Comparison of ENCODE assay signal across 15 mouse cellular contexts in genomic region chr7:47053287-47053686, GRCm38 (mm10). TPM values are rescaled to one million over a fixed set of nuclear protein-coding genes. Genes with fewer than 3 reads are reported as not detected.
DNase-seq lines count a peak whose midpoint lies in the region; ATAC-seq lines count a peak whose summit lies in the region.
"Had no signal": no experiment of that assay in that cellular context is flagged by ENCODE, and none has a peak within 500 bp of the region (broad histone marks: within the 10 kb centered on the region; RNA-seq: fewer than 3 reads in every experiment).

No protein-coding gene starts in this region.

- peaks cover 5% of the 10 kb centered on the region; the same call in 1 of the 2 replicates for H3K27me3 ChIP-seq in limb, embryonic 12.5 days
- peaks cover 7% of the 10 kb centered on the region; the same call in 1 of the 2 replicates for H3K27me3 ChIP-seq in limb, embryonic 10.5 days (ENCODE audit: low read depth, poor library complexity, severe bottlenecking)
- H3K27me3 ChIP-seq in intestine, embryonic 16.5 days (replicated peaks; ENCODE audit: control insufficient read depth, insufficient read depth, low read length): no peaks in the 10 kb centered on the region
- H3K27me3 ChIP-seq: embryonic facial prominence, embryonic 12.5 days had no signal

- H3K9me3 ChIP-seq in limb, embryonic 12.5 days: no peaks in the 10 kb centered on the region
- H3K9me3 ChIP-seq in limb, embryonic 10.5 days (replicated peaks): no peaks in the 10 kb centered on the region
- no peaks in the 10 kb centered on the region for H3K9me3 ChIP-seq in intestine, embryonic 16.5 days (ENCODE audit: control insufficient read depth, low read length)
- H3K9me3 ChIP-seq: embryonic facial prominence, embryonic 12.5 days; forebrain, embryonic 10.5 days; hindbrain, embryonic 12.5 days; liver, embryonic 13.5 days had no signal

- H3K4me1 ChIP-seq in limb, embryonic 12.5 days (replicated peaks): peaks cover 21% of the 10 kb centered on the region
- peaks cover 21% of the 10 kb centered on the region for H3K4me1 ChIP-seq in limb, embryonic 10.5 days
- peaks cover 29% of the 10 kb centered on the region for H3K4me1 ChIP-seq in intestine, embryonic 16.5 days (ENCODE audit: control insufficient read depth, insufficient read depth, low read length)

- peak overlapping the region; percentile 47; the same call in 1 of the 2 replicates for H3K27ac ChIP-seq in limb, embryonic 12.5 days
- H3K27ac ChIP-seq in limb, embryonic 10.5 days: no peak overlapping the region
- H3K27ac ChIP-seq in intestine, embryonic 16.5 days (ENCODE audit: low read length): no peak overlapping the region
- H3K27ac ChIP-seq: embryonic facial prominence, embryonic 12.5 days; forebrain, embryonic 10.5 days; hindbrain, embryonic 12.5 days had no signal

- H3K36me3 ChIP-seq in limb, embryonic 12.5 days: peaks cover 15% of the 10 kb centered on the region; the same call in 1 of the 2 replicates
- peaks cover 10% of the 10 kb centered on the region; the same call in 1 of the 2 replicates for H3K36me3 ChIP-seq in limb, embryonic 10.5 days
- peaks cover 10% of the 10 kb centered on the region; the same call in 1 of the 2 replicates for H3K36me3 ChIP-seq in intestine, embryonic 16.5 days (ENCODE audit: control insufficient read depth, insufficient read depth, low read length)

- H3K4me2 ChIP-seq in limb, embryonic 12.5 days: no peak overlapping the region
- H3K4me2 ChIP-seq in intestine, embryonic 16.5 days (ENCODE audit: low read depth, low read length): no peak overlapping the region

- no peak for ATAC-seq in limb, embryonic 12.5 days (ENCODE audit: insufficient number of reproducible peaks, insufficient read depth, low FRiP score, low TSS enrichment, low read depth)
- ATAC-seq in intestine, embryonic 16.5 days: no peak

- H3K4me3 ChIP-seq in limb, embryonic 12.5 days (replicated peaks): no peak overlapping the region
- no peak overlapping the region for H3K4me3 ChIP-seq in limb, embryonic 10.5 days
- H3K4me3 ChIP-seq in intestine, embryonic 16.5 days (ENCODE audit: low read length): no peak overlapping the region
- H3K4me3 ChIP-seq: embryonic facial prominence, embryonic 12.5 days; forebrain, embryonic 10.5 days; hindbrain, embryonic 12.5 days; liver, embryonic 13.5 days had no signal

- WGBS in limb, embryonic 12.5 days: 93% methylated on average over 15 of the region's 15 CpGs
- 96% methylated on average over 15 of the region's 15 CpGs for WGBS in limb, embryonic 10.5 days
- 95% methylated on average over 15 of the region's 15 CpGs for WGBS in intestine, embryonic 16.5 days

- DNase-seq in heart, adult 11 months: peak; percentile 95
- DNase-seq in heart, adult 8-10 months (ENCODE audit: low spot score): no peak
- DNase-seq in limb, embryonic 10.5 days (ENCODE audit: low spot score): no peak
- peak; percentile 59 for DNase-seq in adrenal gland, postnatal 25 days
- DNase-seq in left cerebral cortex, adult 8-10 months (ENCODE audit: low spot score in 2 of 2): no peak
- DNase-seq: kidney, postnatal 14 days; liver, embryonic 13.5 days; lung, postnatal 36 days; right cerebral cortex, adult 18-20 months; thymus, postnatal 14 days had no signal

- no peak overlapping the region for H3K9ac ChIP-seq in limb, embryonic 12.5 days (replicated peaks)
- 0 out of 2 replicates have a peak overlapping the region, but pooled peaks have one; percentile 66 for H3K9ac ChIP-seq in intestine, embryonic 16.5 days (ENCODE audit: low read depth, low read length)
- H3K9ac ChIP-seq: embryonic facial prominence, embryonic 12.5 days; hindbrain, embryonic 12.5 days; liver, embryonic 13.5 days had no signal

RNA-seq across cellular contexts. Expression of gene Tmem86a, which starts 2.9 kb away (rescaled TPM):
- total RNA-seq in heart, adult 8-10 months (2022): 10 to 100 TPM; 20.6 to 33.5 (median 24.9) TPM
- polyA plus RNA-seq in limb, embryonic 12.5 days (2016; fragmentation: Nextera tagmentation; extraction: Ambion mirVana): 19.4 and 19.5 TPM in 2 replicates
- polyA plus RNA-seq in limb, embryonic 10.5 days (2016; fragmentation: Nextera tagmentation; extraction: Ambion mirVana): 8.3 and 11.8 TPM in 2 replicates
- 25.8 and 53.9 TPM in 2 replicates for total RNA-seq in adrenal gland, postnatal 25 days (2021)
- 59.3 and 63.1 TPM in 2 replicates for polyA plus RNA-seq in intestine, embryonic 16.5 days (2015; fragmentation: Nextera tagmentation; extraction: Ambion mirVana)
- total RNA-seq in left cerebral cortex, adult 8-10 months (2022): 10 to 100 TPM; 18.5 to 19.6 (median 19.0) TPM

RNA-seq across cellular contexts. Expression of gene Spty2d1, which starts 45.1 kb away (rescaled TPM):
- total RNA-seq in heart, adult 8-10 months (2022): 1 to 10 TPM; 5.7 to 6.4 (median 6.2) TPM
- polyA plus RNA-seq in limb, embryonic 12.5 days (2016; fragmentation: Nextera tagmentation; extraction: Ambion mirVana): 17.3 and 17.5 TPM in 2 replicates
- polyA plus RNA-seq in limb, embryonic 10.5 days (2016; fragmentation: Nextera tagmentation; extraction: Ambion mirVana): 11.2 and 11.9 TPM in 2 replicates
- total RNA-seq in adrenal gland, postnatal 25 days (2021): 18.9 and 19.0 TPM in 2 replicates
- polyA plus RNA-seq in intestine, embryonic 16.5 days (2015; fragmentation: Nextera tagmentation; extraction: Ambion mirVana): 15.2 and 16.5 TPM in 2 replicates
- 10 to 100 TPM; 14.0 to 16.1 (median 15.1) TPM for total RNA-seq in left cerebral cortex, adult 8-10 months (2022)

Comparison
In these comparisons a context has a peak if more than half of its experiments do, and no peak if none do; other contexts are left out.
1. DNase-seq: peak in heart, adult 11 months (single experiment) and adrenal gland, postnatal 25 days (single experiment); none in heart, adult 8-10 months (single experiment), limb, embryonic 10.5 days (single experiment) and left cerebral cortex, adult 8-10 months (0 of 2).